Mouse (Mus musculus) layer of hippocampus, adult 9-11 months (tissue): Measurements from ENCODE around the gene Slc12a7.

Experiments
- DNase-seq: peaks from one replicate; pipeline ENCODE4 v3.0.0; 2022

Slc12a7 gene

DNA sequence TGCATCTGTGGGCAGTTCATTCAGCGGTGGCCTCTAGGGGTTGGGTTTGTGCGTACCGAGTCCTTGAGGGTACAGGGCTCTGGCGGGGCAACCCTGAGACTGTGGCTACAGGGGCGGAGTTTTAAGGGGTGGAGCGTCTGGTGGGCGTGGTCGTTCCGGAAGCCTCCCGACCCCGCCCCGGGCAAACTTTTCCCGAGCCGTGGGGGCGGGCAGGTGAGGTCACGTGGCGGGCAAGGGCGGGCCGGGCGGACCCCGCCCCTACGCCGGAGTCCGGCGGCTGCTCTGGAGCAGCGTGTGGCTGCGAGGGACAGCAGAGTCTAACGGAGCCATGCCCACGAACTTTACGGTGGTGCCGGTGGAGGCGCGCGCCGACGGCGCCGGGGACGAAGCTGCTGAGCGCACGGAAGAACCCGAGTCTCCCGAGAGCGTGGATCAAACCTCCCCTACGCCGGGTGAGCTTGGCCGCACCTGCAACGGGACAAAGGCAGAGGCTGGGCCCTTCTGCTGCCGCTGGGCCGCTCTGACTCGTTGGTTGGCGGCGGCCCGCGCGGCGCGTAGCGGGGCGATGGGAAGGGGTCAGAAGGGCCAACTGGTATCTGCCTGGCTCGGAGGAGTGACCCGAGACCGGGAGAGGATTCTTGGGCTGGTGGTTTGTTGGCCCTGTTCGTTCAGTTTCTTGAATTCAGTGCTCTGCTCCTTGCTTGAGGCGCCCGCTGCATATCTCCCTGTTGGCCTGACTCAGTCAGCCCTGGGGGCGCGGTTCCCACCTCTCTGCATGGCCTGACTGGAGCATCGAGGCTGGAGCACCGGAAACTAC, 30.8 kb downstream of the Slc12a7 start:
- peak; percentile 26 for DNase-seq

DNA sequence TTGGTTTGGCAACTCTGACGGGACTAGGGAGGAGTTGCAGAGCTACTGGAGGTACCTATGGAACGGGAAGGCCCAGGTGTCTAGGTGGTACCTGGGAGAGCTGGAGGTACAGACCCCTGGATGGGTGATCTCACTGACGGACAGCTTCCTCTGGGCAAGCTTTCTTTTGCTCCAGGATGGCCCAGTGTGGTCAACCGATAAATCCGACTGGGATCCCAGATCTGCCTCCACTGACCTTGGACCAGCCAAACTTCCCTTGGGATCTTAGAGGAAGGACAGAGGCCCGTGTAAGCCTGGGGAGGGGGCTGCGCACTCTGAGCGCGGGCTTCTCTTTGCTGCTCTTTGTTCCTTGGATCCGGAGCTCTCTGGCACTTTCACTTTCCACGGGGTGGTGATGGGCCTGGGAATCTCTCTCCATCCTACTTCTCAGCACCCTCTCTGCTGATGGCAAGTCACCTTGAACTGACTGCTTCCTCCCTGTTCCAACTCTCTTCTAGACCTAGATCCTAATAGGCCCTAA, 31.4 kb downstream of the Slc12a7 start:
- DNase-seq = no peak

DNA sequence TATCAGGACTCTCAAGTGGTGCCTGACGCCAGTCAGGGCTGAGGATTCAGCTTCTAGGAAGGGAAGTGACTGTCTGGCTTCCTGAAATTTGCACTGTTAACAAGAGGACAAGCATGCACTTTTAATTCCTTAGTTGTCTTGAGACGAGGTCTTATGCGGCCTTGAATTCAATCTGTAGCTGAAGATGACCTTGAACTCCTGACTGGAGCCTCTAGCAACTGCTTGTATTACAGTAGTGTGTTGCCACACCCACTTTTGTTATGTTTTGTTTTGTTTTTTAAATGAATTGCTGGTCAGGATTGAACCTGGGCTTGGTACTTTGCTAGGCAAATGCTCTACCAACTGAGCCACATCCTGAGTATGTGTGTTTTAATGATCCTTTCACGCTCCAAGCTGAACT, 32.5 kb downstream of the Slc12a7 start:
- DNase-seq = no peak

- no peak for DNase-seq
Measured at GRCm38 (mm10) chr13:73767224-73767623, 34.3 kb downstream of the Slc12a7 start.

DNA sequence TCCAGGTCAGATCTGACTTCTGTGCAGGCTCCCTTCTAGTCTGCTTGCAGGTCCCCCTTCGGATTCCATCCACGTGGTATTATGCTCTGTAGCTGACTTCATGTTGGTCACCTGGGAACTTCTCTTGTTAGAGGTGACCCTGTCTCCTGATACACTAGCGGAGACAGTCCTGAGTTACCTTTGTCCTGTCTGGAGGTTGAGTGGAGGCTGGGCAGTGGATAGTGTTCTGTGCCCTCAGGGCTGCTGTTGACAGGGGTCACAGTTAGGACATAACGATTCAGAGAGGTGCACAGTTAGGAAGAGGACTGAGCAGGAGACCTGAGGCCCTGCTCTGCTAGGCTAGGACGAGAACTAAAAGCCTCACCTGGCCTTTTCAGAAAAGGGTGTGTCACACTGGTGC, 34.9 kb downstream of the Slc12a7 start:
- DNase-seq = no peak

- no peak for DNase-seq
Measured at GRCm38 (mm10) chr13:73768311-73768710, 35.4 kb downstream of the Slc12a7 start.

DNA sequence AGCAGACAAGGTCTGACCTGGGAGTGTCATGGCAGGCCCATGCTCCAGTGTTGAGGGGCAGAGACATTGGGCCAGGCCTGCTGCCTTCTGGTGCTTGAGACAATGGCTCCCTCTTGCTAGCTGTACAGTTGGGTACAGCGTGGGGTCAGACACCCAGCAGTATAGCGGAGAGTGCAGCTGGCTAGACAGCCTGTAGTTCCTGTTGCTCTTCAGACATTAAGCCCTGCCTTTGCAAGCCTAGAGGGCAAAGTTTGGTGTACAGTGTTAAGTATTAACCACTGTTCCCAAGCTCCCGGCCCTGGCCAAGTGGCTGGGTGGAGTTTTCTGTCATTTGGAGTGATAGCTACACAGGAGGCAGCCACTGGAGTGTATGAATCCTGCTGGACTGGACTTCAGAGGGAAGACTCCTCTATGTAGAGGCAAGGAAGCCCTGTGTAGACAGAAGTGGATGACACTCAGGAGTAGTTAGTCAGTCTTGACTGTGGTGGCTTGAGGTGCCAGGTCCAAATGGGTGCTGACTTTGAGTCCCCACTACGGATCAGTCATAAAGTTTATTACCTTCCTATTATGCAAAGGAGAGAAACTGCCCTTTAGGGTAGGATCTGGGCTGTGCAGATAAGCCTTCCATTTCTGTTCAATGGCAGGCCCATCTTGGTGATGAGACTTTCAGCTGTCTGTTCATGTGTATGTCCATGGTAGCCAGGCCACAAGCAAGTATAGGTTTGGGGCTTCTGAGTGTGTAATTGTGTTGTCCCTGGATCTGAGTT, 37.2 kb downstream of the Slc12a7 start:
- no peak for DNase-seq

DNA sequence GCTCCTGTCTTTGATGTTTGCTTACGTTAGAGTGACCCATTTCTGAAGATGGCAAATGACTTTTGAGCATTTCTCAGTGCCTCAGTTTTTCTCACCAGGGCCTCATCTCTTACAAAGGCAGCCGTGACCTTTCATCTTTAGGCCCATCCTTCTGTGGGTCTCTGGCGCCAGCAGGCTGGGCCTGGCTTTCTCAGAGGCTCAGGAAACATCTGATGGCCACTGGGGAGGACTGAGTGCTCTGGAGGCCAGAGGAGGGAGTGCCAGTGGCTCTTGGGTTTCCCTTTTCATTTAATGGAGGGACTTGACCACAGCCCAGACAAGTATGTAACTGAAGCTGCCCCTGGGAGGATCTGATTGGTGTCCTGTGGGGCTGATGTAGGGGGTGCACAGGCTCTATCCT, 38.2 kb downstream of the Slc12a7 start:
- no peak for DNase-seq

GRCm38 (mm10) chr13:73772655-73773054, 39.8 kb downstream of the Slc12a7 start:
- no peak for DNase-seq

DNA sequence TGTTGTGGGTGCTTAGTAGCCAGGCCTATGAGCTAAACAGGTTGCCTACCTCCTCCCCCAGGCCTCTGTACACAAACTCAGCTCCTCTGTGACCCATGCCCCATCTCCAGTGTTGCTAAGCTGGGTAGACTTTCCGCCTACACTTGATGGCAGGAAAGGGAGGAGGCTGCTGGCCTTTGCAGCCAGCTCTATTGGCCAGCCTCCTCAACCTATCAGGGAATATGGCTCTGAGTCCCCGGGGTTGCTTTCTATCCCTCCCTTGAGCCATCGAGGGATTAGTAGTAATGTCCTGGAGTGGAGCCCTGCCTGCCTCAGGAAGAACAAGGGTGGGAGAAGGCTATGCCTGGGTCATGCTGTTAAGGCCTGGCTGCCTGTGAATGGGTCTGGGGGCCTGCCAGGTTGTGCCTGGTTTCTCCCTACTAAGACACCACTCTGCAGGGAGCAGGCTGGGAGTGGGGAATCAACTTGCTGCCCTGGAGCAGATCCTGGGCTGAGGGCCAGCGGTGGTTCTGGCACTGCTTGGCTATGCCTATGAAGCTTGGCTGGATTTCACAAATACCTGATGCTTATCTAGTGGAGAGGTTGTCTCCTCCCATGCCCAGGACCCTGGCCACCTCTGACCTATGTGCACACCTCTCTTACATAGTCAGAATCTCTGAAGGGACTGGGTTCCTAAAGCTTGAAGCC, 40.8 kb downstream of the Slc12a7 start:
- DNase-seq = peak; percentile 12

- no peak for DNase-seq
Measured at GRCm38 (mm10) chr13:73775786-73776185, 42.9 kb downstream of the Slc12a7 start.

- no peak for DNase-seq
Measured at GRCm38 (mm10) chr13:73777578-73777977, 44.7 kb downstream of the Slc12a7 start.

GRCm38 (mm10) chr13:73782486-73782885, 49.6 kb downstream of the Slc12a7 start:
- no peak for DNase-seq

DNA sequence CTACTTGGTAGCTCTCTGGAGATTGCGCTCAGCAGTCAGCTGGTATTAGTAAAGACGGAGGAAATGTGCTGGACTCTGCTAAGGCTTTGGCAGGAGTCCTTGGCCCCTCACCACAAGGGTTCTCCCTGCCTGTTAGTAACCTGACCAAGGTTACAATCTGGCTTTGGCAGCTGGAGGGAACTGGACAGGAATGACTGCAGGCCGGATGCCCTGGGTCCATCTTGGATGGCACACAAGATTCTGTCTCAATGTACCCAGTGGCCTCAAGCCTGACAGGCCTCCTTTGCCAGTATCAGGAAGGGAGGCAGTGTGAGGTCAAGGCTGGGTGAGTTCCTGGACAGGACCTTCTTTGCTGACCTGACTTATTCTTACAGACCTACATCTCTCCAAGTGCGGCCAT, 59.3 kb downstream of the Slc12a7 start:
- no peak for DNase-seq

GRCm38 (mm10) chr13:73793171-73793570, 60.3 kb downstream of the Slc12a7 start:
- no peak for DNase-seq

- DNase-seq = peak; percentile 14
Measured at GRCm38 (mm10) chr13:73799110-73799509, 66.2 kb downstream of the Slc12a7 start.

- DNase-seq = peak; percentile 82
Measured at GRCm38 (mm10) chr13:73803450-73804178, 70.7 kb downstream of the Slc12a7 start.

- DNase-seq = no peak
Measured at GRCm38 (mm10) chr13:73804914-73805313, 72.0 kb downstream of the Slc12a7 start.

GRCm38 (mm10) chr13:73812936-73813335, 80.0 kb downstream of the Slc12a7 start:
- no peak for DNase-seq

DNA sequence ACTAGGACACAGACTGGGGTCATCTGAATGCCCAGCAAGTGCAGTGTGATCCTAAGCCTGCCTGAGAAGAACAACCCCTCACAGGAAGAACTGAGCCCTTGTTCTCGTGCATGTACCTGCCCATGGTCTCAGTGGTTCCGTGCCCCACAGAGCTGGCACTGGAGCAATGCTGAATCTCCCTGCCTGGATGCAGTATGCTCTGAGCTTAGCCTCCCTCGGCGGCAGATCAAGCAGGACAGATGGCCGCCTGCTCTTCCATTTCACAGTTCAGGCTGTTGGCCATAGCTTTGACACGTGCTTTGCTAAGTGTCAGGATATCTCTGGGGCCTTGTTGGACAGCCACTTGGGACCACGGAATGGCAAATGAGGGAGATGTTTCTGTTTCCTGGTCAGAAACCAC, 81.3 kb downstream of the Slc12a7 start:
- no peak for DNase-seq

DNA sequence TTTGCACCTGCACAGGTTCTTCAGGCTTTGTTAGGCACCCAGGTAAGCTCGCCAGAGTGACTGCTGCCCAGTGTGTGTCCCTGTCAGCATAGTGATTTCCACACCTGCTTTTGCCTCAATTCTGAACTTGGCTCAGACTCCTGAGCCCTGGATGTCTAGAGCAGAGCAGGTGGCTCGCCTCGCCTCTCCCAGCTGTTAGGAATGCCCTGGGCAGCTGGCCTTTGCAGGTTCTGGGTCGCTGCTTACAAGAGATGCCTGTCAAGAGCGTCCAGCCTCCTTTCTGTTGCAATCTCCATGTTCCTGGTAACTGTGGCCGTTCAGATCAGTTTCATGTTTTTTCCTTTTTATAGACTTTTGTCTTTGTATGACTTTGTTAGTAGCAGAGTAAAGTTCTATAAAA, 83.4 kb downstream of the Slc12a7 start:
- DNase-seq = no peak

DNA sequence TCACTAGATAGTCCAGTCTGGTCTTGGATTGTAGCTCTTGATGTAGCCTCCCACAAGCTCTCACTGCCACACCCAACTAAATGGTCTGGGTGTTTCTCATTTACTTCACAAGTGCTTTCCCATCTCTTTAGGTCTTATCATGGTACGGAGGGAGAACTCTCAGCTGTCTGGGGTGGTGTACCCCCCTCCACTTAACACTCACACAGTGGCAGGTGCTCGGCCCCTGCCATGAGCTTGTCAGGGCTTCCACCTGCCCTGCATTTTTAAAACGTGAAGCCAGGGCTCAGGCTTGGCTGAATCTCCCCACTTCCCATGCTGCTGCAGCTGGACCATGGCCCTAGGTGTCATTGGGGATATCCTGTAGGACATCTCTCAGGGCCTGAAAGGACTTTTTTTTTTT, 86.0 kb downstream of the Slc12a7 start:
- DNase-seq = no peak

GRCm38 (mm10) chr13:73821251-73821650, 88.4 kb downstream of the Slc12a7 start:
- no peak for DNase-seq
